Mouse (Mus musculus) bone marrow macrophage, adult 2 months (primary cell): ENCODE data around the gene Ldha. TPM values are rescaled to one million over a fixed set of nuclear protein-coding genes. Genes with fewer than 3 reads are reported as not detected.

Experiments
- H3K27ac ChIP-seq: 2 replicates; pipeline ENCODE4 v1.5.1; 2012; ENCODE audit warnings: low read depth, low read length; ENCODE audit not compliant: insufficient read depth
- H3K4me1 ChIP-seq: 2 replicates; pipeline ENCODE4 v1.6.1; 2012; ENCODE audit warnings: low read length; ENCODE audit not compliant: control insufficient read depth, insufficient read depth
- H3K4me3 ChIP-seq: 2 replicates; pipeline ENCODE4 v1.5.1; 2012; ENCODE audit warnings: mild to moderate bottlenecking, low read length, moderate library complexity; ENCODE audit not compliant: insufficient read depth
- CTCF ChIP-seq: IDR thresholded peaks from 2 replicates; pipeline ENCODE4 v1.5.1; 2012; ENCODE audit warnings: low read depth, mild to moderate bottlenecking, low read length, moderate library complexity
- POLR2A ChIP-seq: IDR thresholded peaks from 2 replicates; pipeline ENCODE4 v1.6.1; 2012; ENCODE audit warnings: mild to moderate bottlenecking, low read depth, low read length, borderline replicate concordance
- polyA plus RNA-seq: library from polyadenylated mRNA; stranded (reverse); fragments of >200 nt; gene quantifications from 2 replicates; pipeline ENCODE4 v1.2.4, GENCODE M21; 2012; ENCODE audit not compliant: missing spikeins, insufficient read depth, insufficient read length

Ldha gene
- polyA plus RNA-seq, 1 experiment, result 355 TPM

DNA sequence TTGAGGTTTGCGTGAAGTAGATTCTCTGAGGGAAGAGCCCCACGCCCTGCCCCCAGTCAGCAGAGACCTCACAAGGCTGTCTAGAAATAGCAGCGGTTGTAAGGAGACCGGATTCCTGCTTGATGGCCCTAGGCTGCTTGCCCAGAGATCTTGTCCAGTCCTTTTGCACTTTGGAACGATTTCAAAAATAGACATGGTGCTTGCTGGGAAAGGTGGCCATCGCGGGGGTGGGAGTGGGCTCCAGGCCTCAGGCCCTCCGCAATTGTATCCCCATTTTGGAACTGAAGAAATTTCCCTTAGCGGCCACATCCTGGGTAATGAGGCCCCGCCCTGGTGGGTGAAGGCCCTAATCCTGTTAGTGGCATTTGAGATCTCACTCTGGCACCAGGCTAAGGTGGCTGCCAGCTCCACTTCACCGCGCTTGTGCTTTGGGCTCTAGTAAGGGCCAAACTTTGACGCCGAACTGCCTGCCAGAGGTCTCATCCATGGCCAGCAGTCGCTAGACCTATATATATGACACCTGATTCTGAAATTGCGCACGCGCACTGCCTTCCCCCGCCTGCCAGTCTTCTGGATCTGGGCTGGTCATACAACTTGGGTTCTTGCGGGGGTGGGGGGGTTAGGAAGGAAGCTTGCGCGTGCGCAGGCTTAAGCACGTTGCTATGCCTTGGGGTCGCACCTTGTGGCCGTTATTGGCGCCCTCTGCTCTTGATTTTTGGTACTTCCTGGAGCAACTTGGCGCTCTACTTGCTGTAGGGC lies 5.4 kb downstream of the Ldha start:
- H3K4me1 ChIP-seq, result peaks cover 11% of the 10 kb centered on the region
- H3K27ac ChIP-seq, result peak overlapping the region; percentile 74
- H3K4me3 ChIP-seq, result peak overlapping the region; percentile 82
- TF ChIP-seq POLR2A, result no peak
- no peak for TF ChIP-seq CTCF

DNA sequence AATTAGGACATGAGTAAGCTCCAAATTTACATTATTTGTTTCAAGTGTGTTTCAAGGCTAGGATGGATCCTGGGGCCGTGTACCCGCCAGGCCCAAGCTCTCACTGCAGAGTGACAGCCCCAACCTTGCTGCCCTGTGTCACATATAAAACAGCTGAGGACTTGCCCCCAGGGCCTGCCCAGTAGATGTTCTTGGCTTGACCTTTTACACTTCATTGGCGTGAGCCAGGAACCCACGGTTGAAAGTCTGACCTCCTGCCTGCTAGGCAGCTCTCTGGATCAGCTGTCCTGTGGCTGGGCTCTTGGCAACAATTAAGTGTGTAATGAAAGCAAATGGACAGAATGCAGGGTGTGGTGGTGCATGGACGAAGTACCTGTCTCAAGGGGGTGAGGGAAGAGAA lies 8.0 kb downstream of the Ldha start:
- Histone ChIP-seq H3K4me3 (no peak overlapping the region), H3K4me1 (peaks cover 7% of the 10 kb centered on the region), H3K27ac (no peak overlapping the region)
- TF ChIP-seq POLR2A, result no peak

DNA sequence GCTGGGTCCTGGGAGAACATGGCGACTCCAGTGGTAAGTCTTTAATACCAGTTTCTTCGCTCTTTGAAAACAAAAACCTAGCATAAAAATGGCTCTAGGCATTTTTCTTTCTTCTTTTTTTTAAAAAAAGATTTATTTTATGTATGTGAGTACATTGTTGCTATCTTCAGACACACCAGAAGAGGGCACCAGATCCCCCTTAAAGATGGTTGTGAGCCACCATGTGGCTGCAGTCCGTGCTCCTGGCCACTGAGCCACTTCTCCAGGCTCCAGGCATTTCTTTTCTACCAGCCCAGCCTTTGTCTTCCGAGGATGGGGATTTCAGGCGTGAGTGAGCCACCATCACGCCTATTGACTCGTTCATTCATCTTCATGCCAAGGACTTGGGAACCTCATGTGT lies 9.8 kb downstream of the Ldha start:
- peak; percentile 41; the same call in 1 of the 2 replicates for TF ChIP-seq CTCF
- no peak for TF ChIP-seq POLR2A
- Histone ChIP-seq H3K4me3 (no peak overlapping the region), H3K4me1 (peaks cover 2% of the 10 kb centered on the region), H3K27ac (no peak overlapping the region)

DNA sequence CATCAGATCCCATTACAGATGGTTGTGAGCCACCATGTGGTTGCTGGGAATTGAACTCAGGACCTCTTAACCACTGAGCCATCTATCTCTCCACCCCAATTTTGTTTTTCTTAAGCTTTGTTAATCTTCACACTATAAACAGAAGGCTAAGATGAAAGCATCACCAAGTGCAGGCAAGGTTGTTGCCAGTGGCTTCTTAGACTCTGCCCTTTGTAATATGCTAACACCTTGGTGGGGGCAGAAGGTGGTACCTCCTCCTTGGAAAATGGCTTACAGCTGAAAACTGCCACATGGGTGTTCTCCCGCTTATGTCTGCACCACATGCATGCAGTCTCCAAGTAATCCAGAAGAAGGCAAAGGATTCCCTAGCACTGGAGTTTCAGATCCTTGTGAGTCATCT lies 11.4 kb downstream of the Ldha start:
- Histone ChIP-seq H3K27ac (no peak overlapping the region), H3K4me3 (no peak overlapping the region), H3K4me1 (peaks cover 5% of the 10 kb centered on the region)
- no peak for TF ChIP-seq CTCF
- no peak for TF ChIP-seq POLR2A

DNA sequence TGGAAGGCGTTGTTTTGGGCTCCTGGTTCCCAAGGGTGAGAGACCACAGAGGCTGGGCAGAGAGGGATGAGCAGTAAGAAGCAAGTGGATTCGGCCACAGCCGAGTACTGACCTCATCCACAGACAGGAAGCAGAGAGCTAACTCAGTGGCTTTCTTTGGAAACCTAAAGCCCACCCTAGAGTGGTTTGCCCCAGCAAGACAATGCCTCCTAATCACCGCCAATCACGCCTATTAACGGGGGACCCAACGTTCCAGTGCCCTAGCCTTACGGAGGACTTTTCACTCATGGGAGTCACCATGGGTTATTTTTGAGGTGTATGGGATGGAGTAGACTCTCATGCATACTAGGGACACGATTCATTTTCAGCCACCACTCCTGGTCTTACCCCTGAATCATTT lies 12.1 kb downstream of the Ldha start:
- TF ChIP-seq CTCF (no peak), POLR2A (no peak)
- H3K27ac ChIP-seq, result no peak overlapping the region
- no peak overlapping the region for H3K4me3 ChIP-seq
- peaks cover 5% of the 10 kb centered on the region; the same call in 1 of the 2 replicates for H3K4me1 ChIP-seq

DNA sequence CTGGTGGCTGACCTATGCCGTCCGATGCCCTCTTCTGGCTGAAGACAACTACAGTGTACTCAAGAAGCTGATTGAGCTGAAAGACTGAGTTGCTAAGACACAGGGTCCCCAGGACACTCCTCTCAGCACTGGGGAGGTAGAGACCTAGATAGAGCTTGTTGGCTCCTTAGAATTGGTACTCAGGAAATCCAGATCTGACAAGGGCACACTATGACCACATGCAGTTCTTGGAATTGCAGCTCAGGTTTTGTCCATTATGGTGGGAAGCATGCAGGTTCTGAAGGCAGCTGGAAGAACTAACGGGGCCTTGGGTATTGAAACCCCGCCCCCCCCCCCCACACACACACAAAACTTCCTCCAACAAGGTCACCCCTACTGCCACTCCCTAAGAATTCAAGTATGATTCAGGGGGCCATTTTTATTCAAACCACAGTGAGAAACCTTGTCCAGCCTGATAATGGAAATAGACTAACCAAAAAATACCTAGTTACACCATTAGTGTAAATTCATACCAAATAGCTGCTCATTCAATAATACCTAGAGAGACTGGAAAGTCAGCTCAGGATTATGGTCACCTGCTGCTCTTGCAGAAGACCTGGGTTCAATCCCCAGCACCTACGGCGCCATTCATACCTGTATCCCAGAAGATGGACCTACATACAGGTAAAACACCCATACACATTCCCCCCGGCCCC lies 14.7 kb downstream of the Ldha start:
- TF ChIP-seq CTCF (no peak), POLR2A (no peak)
- Histone ChIP-seq H3K4me1 (peaks cover 5% of the 10 kb centered on the region; the same call in 1 of the 2 replicates), H3K27ac (no peak overlapping the region), H3K4me3 (no peak overlapping the region)

DNA sequence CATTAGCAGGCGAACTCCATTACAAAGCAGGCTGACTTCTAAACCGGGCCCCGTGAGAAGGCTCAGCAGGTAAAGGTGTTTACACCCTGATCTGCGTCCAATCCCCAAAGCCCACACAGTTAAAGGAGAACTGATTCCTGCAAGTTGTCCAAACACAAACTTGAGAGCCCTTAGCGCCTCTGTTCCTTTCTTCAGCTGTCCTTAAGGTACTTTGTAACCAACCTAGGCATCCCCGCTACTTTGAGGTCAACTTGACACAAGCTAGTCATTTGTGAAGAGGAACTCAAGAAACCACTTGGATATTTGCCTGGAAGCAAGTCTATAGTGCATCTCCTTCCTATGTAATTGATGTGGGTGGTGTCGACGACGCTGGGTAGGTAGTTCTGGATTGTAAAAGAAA lies 16.2 kb downstream of the Ldha start:
- TF ChIP-seq CTCF (no peak), POLR2A (no peak)
- Histone ChIP-seq H3K4me3 (no peak overlapping the region), H3K27ac (no peak overlapping the region), H3K4me1 (peaks cover 3% of the 10 kb centered on the region; the same call in 1 of the 2 replicates)

DNA sequence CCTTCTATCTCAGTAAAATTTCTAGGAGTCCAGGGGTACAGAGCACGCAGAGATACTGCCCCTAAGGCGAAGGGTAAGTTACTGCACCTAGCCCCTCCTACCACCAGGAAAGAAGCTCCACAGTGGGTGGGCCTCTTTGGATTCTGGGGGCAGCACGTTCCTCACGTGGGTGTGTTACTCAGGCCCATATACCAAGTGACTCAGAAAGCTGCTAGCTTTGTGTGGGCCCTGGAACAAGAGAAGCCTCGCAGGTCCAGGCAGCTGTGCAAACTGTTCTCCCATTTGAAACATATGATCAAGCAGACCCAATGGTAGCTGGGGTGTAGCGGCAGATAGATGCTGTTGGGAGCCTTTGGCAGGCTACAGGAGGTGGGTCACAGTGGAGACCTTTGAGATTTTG lies 17.8 kb downstream of the Ldha start:
- H3K4me3 ChIP-seq, result no peak overlapping the region
- TF ChIP-seq POLR2A (no peak), CTCF (no peak)
- H3K4me1 ChIP-seq, result peaks cover 3% of the 10 kb centered on the region; the same call in 1 of the 2 replicates
- no peak overlapping the region for H3K27ac ChIP-seq

DNA sequence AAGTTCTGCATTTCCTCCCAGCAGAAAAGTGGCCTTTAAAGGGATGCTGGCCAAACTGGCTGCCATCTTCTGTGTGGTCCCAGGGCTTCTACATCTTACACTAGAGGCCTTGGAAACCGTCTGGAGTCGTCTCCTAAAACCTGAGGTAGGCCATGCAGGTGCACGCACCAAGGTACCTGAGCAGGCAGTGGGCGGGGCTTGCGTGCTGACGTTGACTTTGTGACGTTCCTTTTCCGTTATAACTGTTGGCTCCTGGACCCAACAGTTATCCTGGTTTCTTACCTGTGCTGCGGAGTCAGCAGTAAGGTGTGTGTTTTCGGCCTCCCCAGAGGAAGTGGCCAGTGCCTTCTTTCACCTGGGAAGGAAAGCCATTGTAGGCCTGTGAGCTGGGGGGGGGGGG lies 19.7 kb downstream of the Ldha start, which contains the start of gene Ldhc:
Gene Ldhc (plus strand): TSS at position 208 of the 400 bp plus-strand sequence.
- H3K4me3 ChIP-seq, result no peak within 1 kb of the TSS
- H3K4me1 ChIP-seq, result peaks cover 3% of the 10 kb centered on the region; the same call in 1 of the 2 replicates
- no peak within 1 kb of the TSS for H3K27ac ChIP-seq
- no peak for TF ChIP-seq CTCF
- no peak for TF ChIP-seq POLR2A

DNA sequence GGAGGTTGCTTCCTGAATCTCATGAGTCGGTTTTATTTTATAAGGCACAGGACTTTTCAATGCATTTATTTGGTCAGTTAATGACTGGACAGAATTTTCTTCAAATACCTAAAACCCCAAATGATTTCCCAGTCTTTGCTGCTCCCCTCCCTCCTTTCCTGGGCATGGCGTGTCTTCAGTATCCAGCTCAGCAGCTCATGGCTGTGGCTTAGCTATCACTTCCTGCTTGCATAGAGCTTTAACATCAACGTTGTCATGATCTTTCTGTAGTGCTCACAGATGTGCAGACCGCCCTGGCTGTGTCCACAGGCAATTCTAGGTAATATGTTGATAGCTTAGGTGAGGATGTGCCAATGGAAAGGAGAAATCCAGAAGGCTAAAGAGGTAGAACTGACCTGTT lies 30.7 kb downstream of the Ldha start:
- Histone ChIP-seq H3K4me3 (no peak overlapping the region), H3K4me1 (no peaks in the 10 kb centered on the region), H3K27ac (no peak overlapping the region)
- TF ChIP-seq POLR2A (no peak), CTCF (no peak)
